Mouse (Mus musculus) heart, embryonic 16.5 days (tissue): ENCODE results near the gene Gm21411. TPM values are rescaled to one million over a fixed set of nuclear protein-coding genes. Genes with fewer than 3 reads are reported as not detected.
A peak's percentile ranks its signal among the peaks of the same experiment; 100 is the strongest.
"Not testable (repeated sequence)": the region's sequence is repeated elsewhere in the genome, so short reads cannot be mapped to it uniquely, and the experiment has no call there.

Experiments used
- ATAC-seq: fragments of 200-750 bp; cut with Nextera tagmentation; replicated peaks from 2 replicates; pipeline ENCODE4 v1.8.0; 2017; ENCODE audit warnings: moderate number of reproducible peaks; ENCODE audit not compliant: insufficient read depth, low FRiP score; ENCODE audit errors: extremely low read depth
- H3K27ac ChIP-seq: fragments of 300-500 bp; sonication (generic); 2 replicates; pipeline ENCODE4 v1.5.1; 2014; ENCODE audit warnings: mild to moderate bottlenecking, low read length, control low read depth, moderate library complexity
- H3K27me3 ChIP-seq: fragments of 300-500 bp; sonication (generic); 2 replicates; pipeline ENCODE4 v1.6.1; 2014; ENCODE audit warnings: low read length, mixed read lengths; ENCODE audit not compliant: control insufficient read depth, insufficient read depth
- H3K36me3 ChIP-seq: fragments of 300-500 bp; sonication (generic); 2 replicates; pipeline ENCODE4 v1.6.1; 2014; ENCODE audit not compliant: control insufficient read depth, insufficient read depth
- H3K4me1 ChIP-seq: fragments of 300-500 bp; sonication (generic); 2 replicates; pipeline ENCODE4 v1.6.1; 2014; ENCODE audit warnings: low read length, mixed read lengths; ENCODE audit not compliant: control insufficient read depth, insufficient read depth
- H3K4me2 ChIP-seq: fragments of 300-500 bp; sonication (generic); 2 replicates; pipeline ENCODE4 v1.6.1; 2014; ENCODE audit warnings: low read depth, mild to moderate bottlenecking, control low read depth, low read length
- H3K4me3 ChIP-seq: fragments of 300-500 bp; sonication (generic); 2 replicates; pipeline ENCODE4 v1.5.1; 2014; ENCODE audit warnings: mild to moderate bottlenecking, control low read depth, low read length
- H3K9ac ChIP-seq: fragments of 300-500 bp; sonication (generic); 2 replicates; pipeline ENCODE4 v1.6.1; 2014; ENCODE audit warnings: low read length, control low read depth
- H3K9me3 ChIP-seq: fragments of 300-500 bp; sonication (generic); replicated peaks from 2 replicates; pipeline ENCODE4 v1.6.1; 2016; ENCODE audit warnings: low read length; ENCODE audit not compliant: control insufficient read depth
- WGBS: fragments of 180-500 bp; shearing (Covaris S2); extraction: QIAGEN DNeasy Blood & Tissue Kit; methylation state at CpG from one replicate; pipeline ENCODE4 v1.1.7; 2014; 5-methylcytosine and 5-hydroxymethylcytosine counted together
- polyA plus RNA-seq: library from polyadenylated mRNA; unstranded; fragments of >200 nt; fragmentation: Nextera tagmentation; extraction: Ambion mirVana; gene quantifications from 2 replicates; pipeline ENCODE4 v1.2.1, GENCODE M21; 2015

Gene Gm21411
- polyA plus RNA-seq = not detected in 2 replicates

GRCm38 (mm10) chr4:146909386-146910137 is at the start of gene Gm21411:
Gm21411 (minus strand) TSS chr4:146909590.
- not testable (repeated sequence) for H3K27ac ChIP-seq, H3K27me3 ChIP-seq, H3K4me2 ChIP-seq, H3K9me3 ChIP-seq, H3K36me3 ChIP-seq, ATAC-seq, H3K4me3 ChIP-seq, H3K4me1 ChIP-seq, H3K9ac ChIP-seq
- 56% methylated on average over 9 of the region's 9 CpGs for WGBS

GRCm38 (mm10) chr4:146941691-146942090 is 32.3 kb upstream of the Gm21411 start:
- 47% methylated on average over 32 of the region's 32 CpGs for WGBS
- H3K36me3 ChIP-seq, H3K27ac ChIP-seq, H3K4me3 ChIP-seq, H3K27me3 ChIP-seq, H3K9me3 ChIP-seq, ATAC-seq, H3K4me1 ChIP-seq, H3K9ac ChIP-seq, H3K4me2 ChIP-seq: not testable (repeated sequence)

GRCm38 (mm10) chr4:146932311-146933082 is 23.1 kb upstream of the Gm21411 start:
- H3K27ac ChIP-seq = no peak overlapping the region
- H3K9ac ChIP-seq = no peak overlapping the region
- ATAC-seq = no peak
- H3K9me3 ChIP-seq = peaks cover 15% of the 10 kb centered on the region
- WGBS = 5% methylated on average over 77 of the region's 77 CpGs
- H3K4me1 ChIP-seq = no peaks in the 10 kb centered on the region
- H3K36me3 ChIP-seq = no peaks in the 10 kb centered on the region
- H3K27me3 ChIP-seq = peaks cover 5% of the 10 kb centered on the region; the same call in 1 of the 2 replicates
- peak overlapping the region; percentile 29 for H3K4me3 ChIP-seq
- H3K4me2 ChIP-seq = peak overlapping the region; percentile 49

GRCm38 (mm10) chr4:146915196-146915595 is 5.8 kb upstream of the Gm21411 start:
- Histone ChIP-seq H3K4me1 (no peaks in the 10 kb centered on the region), H3K9me3 (peaks cover 13% of the 10 kb centered on the region), H3K4me3 (no peak overlapping the region), H3K27ac (no peak overlapping the region), H3K4me2 (no peak overlapping the region), H3K9ac (no peak overlapping the region), H3K36me3 (no peaks in the 10 kb centered on the region), H3K27me3 (no peaks in the 10 kb centered on the region)
- 66% methylated on average over 3 of the region's 3 CpGs for WGBS
- no peak for ATAC-seq

GRCm38 (mm10) chr4:146908131-146908530 is 1.3 kb downstream of the Gm21411 start:
- H3K4me1 ChIP-seq, H3K9ac ChIP-seq, H3K4me3 ChIP-seq, H3K9me3 ChIP-seq, H3K36me3 ChIP-seq, H3K27me3 ChIP-seq, ATAC-seq, H3K27ac ChIP-seq, H3K4me2 ChIP-seq: not testable (repeated sequence)
- 88% methylated on average over 1 of the region's 1 CpGs for WGBS

- 68% methylated on average over 2 of the region's 2 CpGs for WGBS
- not testable (repeated sequence) for ATAC-seq, H3K4me2 ChIP-seq, H3K9me3 ChIP-seq, H3K4me3 ChIP-seq, H3K36me3 ChIP-seq, H3K9ac ChIP-seq, H3K4me1 ChIP-seq, H3K27ac ChIP-seq, H3K27me3 ChIP-seq
Measured at GRCm38 (mm10) chr4:146904782-146905181, 4.6 kb downstream of the Gm21411 start.

GRCm38 (mm10) chr4:146903126-146903525 is 6.3 kb downstream of the Gm21411 start:
- ATAC-seq, H3K9me3 ChIP-seq, H3K27me3 ChIP-seq, H3K27ac ChIP-seq, H3K9ac ChIP-seq, H3K36me3 ChIP-seq, H3K4me2 ChIP-seq, H3K4me3 ChIP-seq, H3K4me1 ChIP-seq: not testable (repeated sequence)
- 46% methylated on average over 3 of the region's 3 CpGs for WGBS
